Mouse (Mus musculus) CD4-positive, CD25-positive, alpha-beta regulatory T cell, adult 4 months (primary cell): ENCODE data around the gene Arpin. TPM values are rescaled to one million over a fixed set of nuclear protein-coding genes. Genes with fewer than 3 reads are reported as not detected.

Experiments
- ATAC-seq: one replicate; pipeline ENCODE4 v1.8.0; 2017
- polyA plus RNA-seq, 2 experiments: library from polyadenylated mRNA; unstranded; fragments of 100-300 nt; shearing (Covaris generic); gene quantifications; one replicate each; pipeline ENCODE4 v1.2.1; 2017

Gene Arpin
- polyA plus RNA-seq, 2 experiments from 2014 or later, result not detected

GRCm38 (mm10) chr7:79892576-79893428, 42.4 kb downstream of the Arpin start:
- ATAC-seq, result no peak

GRCm38 (mm10) chr7:79890436-79891221, 44.5 kb downstream of the Arpin start:
- no peak for ATAC-seq

- ATAC-seq, result no peak
Measured at GRCm38 (mm10) chr7:79888603-79889002, 46.6 kb downstream of the Arpin start.

- ATAC-seq, result no peak
Measured at GRCm38 (mm10) chr7:79883613-79884334, 51.4 kb downstream of the Arpin start.

- ATAC-seq, result no peak
Measured at GRCm38 (mm10) chr7:79881901-79882300, 53.3 kb downstream of the Arpin start.

- no peak for ATAC-seq
Measured at GRCm38 (mm10) chr7:79880998-79881397, 54.2 kb downstream of the Arpin start.

- no peak for ATAC-seq
Measured at GRCm38 (mm10) chr7:79880033-79880432, 55.1 kb downstream of the Arpin start.

GRCm38 (mm10) chr7:79878455-79879025, 56.6 kb downstream of the Arpin start:
- ATAC-seq, result no peak

Other genes with a start within 250 kb of the Arpin start
- under 1 TPM in 1 of 2 experiments, not detected in 1; 0.58 TPM for gene Kif7, start 219.6 kb downstream of the Arpin start, polyA plus RNA-seq
- not detected for gene Plin1, start 202.5 kb downstream of the Arpin start, polyA plus RNA-seq
- 1 to 10 TPM; 2.9 to 3.2 TPM for gene Pex11a, start 192.2 kb downstream of the Arpin start, polyA plus RNA-seq
- gene Wdr93, start 192.2 kb downstream of the Arpin start, polyA plus RNA-seq, result under 1 TPM in 1 of 2 experiments, not detected in 1; 0.28 TPM
- gene Mesp1, start 141.6 kb downstream of the Arpin start, polyA plus RNA-seq, result not detected
- under 1 TPM in 1 of 2 experiments, not detected in 1; 0.42 TPM for gene Mesp2, start 124.6 kb downstream of the Arpin start, polyA plus RNA-seq
- gene Anpep, start 74.3 kb downstream of the Arpin start, polyA plus RNA-seq, result under 1 TPM in 1 of 2 experiments, not detected in 1; 0.54 TPM
- 10 to 100 TPM; 31.8 to 32.9 TPM for gene Ap3s2, start 14.7 kb downstream of the Arpin start, polyA plus RNA-seq
- 1 to 10 TPM; 4.1 to 7.0 TPM for gene Zfp710, start 89.5 kb upstream of the Arpin start, polyA plus RNA-seq
- 10 to 100 TPM; 22.4 to 23.9 TPM for gene Idh2, start 180.0 kb upstream of the Arpin start, polyA plus RNA-seq